Mouse (Mus musculus): ENCODE measurements around the gene Nubpl. TPM values are rescaled to one million over a fixed set of nuclear protein-coding genes. Genes with fewer than 3 reads are reported as not detected.
"Not testable (repeated sequence)": the region's sequence is repeated elsewhere in the genome, so short reads cannot be mapped to it uniquely, and the experiment has no call there.

Nubpl gene
- polyA plus RNA-seq, 1 experiment from 2014 or later = 9.0 TPM

DNA sequence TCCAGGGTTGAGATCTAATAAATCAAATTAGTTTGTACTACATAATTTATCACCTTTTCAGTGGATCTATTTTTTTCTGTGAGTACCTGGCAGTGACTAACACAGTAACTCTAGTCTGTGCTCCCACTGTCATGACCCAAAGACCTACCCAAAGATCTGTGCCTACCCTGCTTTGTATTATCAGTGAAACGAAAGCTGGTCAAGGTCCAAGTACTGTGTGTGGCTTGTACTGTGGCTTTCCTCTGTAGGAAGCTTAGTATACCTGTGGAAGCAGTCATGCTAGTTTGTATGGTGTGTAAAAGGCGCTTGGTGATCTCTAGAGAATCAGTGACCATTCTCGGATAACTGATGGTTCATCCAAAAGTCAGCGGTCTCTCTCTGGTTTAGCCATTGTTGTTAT lies 57.4 kb downstream of the Nubpl start:
- ATAC-seq (replicated peaks; ENCODE audit: insufficient number of reproducible peaks, insufficient read depth, low FRiP score, low read depth) = no peak
- Histone ChIP-seq H3K4me3 (no peak overlapping the region), H3K9ac (no peak overlapping the region), H3K27me3 (no peaks in the 10 kb centered on the region), H3K4me2 (no peak overlapping the region), H3K27ac (no peak overlapping the region), H3K9me3 (replicated peaks) (no peaks in the 10 kb centered on the region), H3K4me1 (replicated peaks) (no peaks in the 10 kb centered on the region), H3K36me3 (no peaks in the 10 kb centered on the region)
- 91% methylated on average over 4 of the region's 4 CpGs for WGBS

- no peak overlapping the region for H3K4me2 ChIP-seq
- no peaks in the 10 kb centered on the region for H3K9me3 ChIP-seq (replicated peaks)
- H3K36me3 ChIP-seq = no peaks in the 10 kb centered on the region; the same call in 1 of the 2 replicates
- H3K27me3 ChIP-seq = no peaks in the 10 kb centered on the region
- no peaks in the 10 kb centered on the region for H3K4me1 ChIP-seq (replicated peaks)
- no peak overlapping the region for H3K4me3 ChIP-seq
- no peak for ATAC-seq (replicated peaks; ENCODE audit: insufficient number of reproducible peaks, insufficient read depth, low FRiP score, low read depth)
- no peak overlapping the region for H3K9ac ChIP-seq
- H3K27ac ChIP-seq = no peak overlapping the region
These were observed 66.9 kb downstream of the Nubpl start for GRCm38 (mm10) chr12:52164414-52164813.

GRCm38 (mm10) chr12:52186205-52186793 lies 88.8 kb downstream of the Nubpl start:
- Histone ChIP-seq H3K27me3 (no peaks in the 10 kb centered on the region), H3K9ac (no peak overlapping the region), H3K36me3 (no peaks in the 10 kb centered on the region), H3K9me3 (replicated peaks) (no peaks in the 10 kb centered on the region), H3K4me2 (no peak overlapping the region), H3K4me1 (replicated peaks) (peaks cover 11% of the 10 kb centered on the region), H3K4me3 (no peak overlapping the region), H3K27ac (peak overlapping the region; percentile 73)
- peak; percentile 50; the same call in 1 of the 2 replicates for ATAC-seq (replicated peaks; ENCODE audit: insufficient number of reproducible peaks, insufficient read depth, low FRiP score, low read depth)
- WGBS = 38% methylated on average over 1 of the region's 1 CpGs

- Histone ChIP-seq H3K4me3 (no peak overlapping the region), H3K4me1 (replicated peaks) (peaks cover 11% of the 10 kb centered on the region), H3K9ac (no peak overlapping the region), H3K36me3 (no peaks in the 10 kb centered on the region), H3K9me3 (replicated peaks) (no peaks in the 10 kb centered on the region), H3K27me3 (no peaks in the 10 kb centered on the region), H3K27ac (no peak overlapping the region), H3K4me2 (0 out of 2 replicates have a peak overlapping the region, but pooled peaks have one; percentile 13)
- WGBS = 66% methylated on average over 5 of the region's 5 CpGs
- ATAC-seq (replicated peaks; ENCODE audit: insufficient number of reproducible peaks, insufficient read depth, low FRiP score, low read depth) = no peak
These were observed 89.5 kb downstream of the Nubpl start for GRCm38 (mm10) chr12:52186963-52187590.

DNA sequence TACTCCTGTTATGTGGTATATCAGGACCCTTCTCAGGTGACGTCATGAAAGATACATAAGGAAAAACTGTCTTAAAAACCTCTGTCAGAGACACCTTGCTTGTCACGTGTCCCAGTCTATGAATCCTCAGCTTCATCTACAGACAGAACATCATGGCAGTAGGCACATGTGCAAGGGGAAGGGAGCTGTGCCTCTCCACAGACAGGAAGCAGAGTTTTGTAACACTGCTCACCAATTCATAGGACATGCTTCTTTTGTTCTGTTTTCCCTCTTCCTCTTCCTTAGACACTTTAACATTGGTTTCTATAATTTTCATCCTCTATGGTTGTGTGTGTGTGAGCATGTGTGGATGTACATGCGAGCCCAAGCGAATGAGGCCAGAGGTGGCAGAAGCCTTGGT lies 100.9 kb downstream of the Nubpl start:
- H3K4me2 ChIP-seq = no peak overlapping the region
- H3K4me1 ChIP-seq (replicated peaks) = no peaks in the 10 kb centered on the region
- ATAC-seq (replicated peaks; ENCODE audit: insufficient number of reproducible peaks, insufficient read depth, low FRiP score, low read depth) = no peak
- H3K27me3 ChIP-seq = no peaks in the 10 kb centered on the region
- no peak overlapping the region for H3K9ac ChIP-seq
- H3K9me3 ChIP-seq (replicated peaks) = no peaks in the 10 kb centered on the region
- 82% methylated on average over 4 of the region's 4 CpGs for WGBS
- H3K4me3 ChIP-seq = no peak overlapping the region
- no peak overlapping the region for H3K27ac ChIP-seq
- H3K36me3 ChIP-seq = no peaks in the 10 kb centered on the region

DNA sequence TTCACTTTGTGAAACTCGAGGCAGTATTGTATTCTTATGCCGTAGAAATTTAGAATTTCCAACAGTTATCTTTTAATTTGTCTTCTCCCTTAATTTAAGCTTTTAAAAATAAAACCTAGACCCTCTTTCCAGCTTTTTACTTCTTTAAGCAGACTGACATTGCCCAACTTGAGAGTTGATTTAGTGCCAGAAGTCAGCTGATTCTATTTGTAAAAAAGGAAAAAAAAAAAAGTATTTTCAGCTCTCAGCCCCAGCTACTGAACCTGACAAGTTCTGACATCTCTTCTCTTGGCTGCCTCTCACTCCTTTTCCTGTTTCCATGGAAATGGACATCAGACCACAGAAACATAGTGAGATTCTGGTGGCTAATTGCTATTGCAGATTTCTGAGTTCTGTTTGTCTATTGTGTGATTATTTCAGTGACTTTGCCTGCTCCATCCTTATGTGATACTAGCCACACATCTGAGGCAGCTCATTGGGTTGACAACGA lies 111.6 kb downstream of the Nubpl start:
- no peaks in the 10 kb centered on the region for H3K9me3 ChIP-seq (replicated peaks)
- ATAC-seq (replicated peaks; ENCODE audit: insufficient number of reproducible peaks, insufficient read depth, low FRiP score, low read depth) = no peak
- H3K9ac ChIP-seq = no peak overlapping the region
- no peak overlapping the region for H3K4me2 ChIP-seq
- WGBS = 60% methylated on average over 3 of the region's 3 CpGs
- no peak overlapping the region for H3K27ac ChIP-seq
- H3K36me3 ChIP-seq = no peaks in the 10 kb centered on the region
- no peaks in the 10 kb centered on the region for H3K27me3 ChIP-seq
- no peak overlapping the region for H3K4me3 ChIP-seq
- no peaks in the 10 kb centered on the region for H3K4me1 ChIP-seq (replicated peaks)

DNA sequence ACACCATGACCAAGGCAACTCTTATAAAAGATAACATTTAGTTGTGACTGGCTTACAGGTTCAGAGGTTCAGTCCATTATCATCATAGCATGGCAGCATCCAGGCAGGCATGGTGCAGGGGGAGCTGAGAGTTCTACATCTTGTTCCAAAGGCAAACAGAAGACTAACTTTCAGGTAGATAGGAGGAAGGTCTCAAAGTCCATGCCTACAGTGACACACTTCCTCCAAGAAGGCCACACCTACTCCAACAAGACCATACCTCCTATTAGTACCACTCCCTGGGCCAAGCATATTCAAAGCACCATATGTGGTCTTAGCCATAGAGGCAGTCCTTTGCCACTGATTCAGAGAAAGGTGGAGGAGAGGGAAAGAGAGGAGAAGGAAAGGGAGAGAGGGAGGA lies 113.6 kb downstream of the Nubpl start:
- Histone ChIP-seq H3K27me3 (no peaks in the 10 kb centered on the region), H3K4me3 (no peak overlapping the region), H3K9ac (no peak overlapping the region), H3K9me3 (replicated peaks) (no peaks in the 10 kb centered on the region), H3K36me3 (no peaks in the 10 kb centered on the region), H3K4me2 (no peak overlapping the region), H3K4me1 (replicated peaks) (no peaks in the 10 kb centered on the region), H3K27ac (no peak overlapping the region)
- no peak for ATAC-seq (replicated peaks; ENCODE audit: insufficient number of reproducible peaks, insufficient read depth, low FRiP score, low read depth)

DNA sequence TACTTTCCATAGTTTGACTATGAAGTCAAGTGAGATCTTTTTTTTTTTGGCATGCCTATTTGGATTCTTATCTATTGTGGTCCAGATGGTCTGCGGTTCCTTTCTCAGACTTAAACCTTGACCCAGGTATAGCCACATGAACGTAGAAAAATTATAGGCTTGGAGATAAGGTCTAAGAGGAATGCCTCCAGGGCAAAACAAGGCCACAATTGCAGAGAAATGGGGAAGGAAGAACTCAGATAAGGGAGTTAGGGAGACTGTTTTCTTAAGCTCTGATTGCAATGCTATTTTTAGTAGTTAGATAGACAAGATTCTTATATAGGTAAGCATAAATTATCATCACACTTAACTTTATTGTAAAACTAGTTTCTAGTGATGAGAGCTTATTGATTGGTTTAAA lies 117.3 kb downstream of the Nubpl start:
- Histone ChIP-seq H3K27ac (no peak overlapping the region), H3K27me3 (no peaks in the 10 kb centered on the region), H3K36me3 (no peaks in the 10 kb centered on the region), H3K4me2 (no peak overlapping the region), H3K4me3 (no peak overlapping the region), H3K4me1 (replicated peaks) (no peaks in the 10 kb centered on the region), H3K9ac (no peak overlapping the region), H3K9me3 (replicated peaks) (no peaks in the 10 kb centered on the region)
- 38% methylated on average over 2 of the region's 2 CpGs for WGBS
- ATAC-seq (replicated peaks; ENCODE audit: insufficient number of reproducible peaks, insufficient read depth, low FRiP score, low read depth) = no peak

GRCm38 (mm10) chr12:52224954-52225353 lies 127.4 kb downstream of the Nubpl start:
- no peaks in the 10 kb centered on the region for H3K27me3 ChIP-seq
- H3K36me3 ChIP-seq = no peaks in the 10 kb centered on the region
- H3K9ac ChIP-seq = no peak overlapping the region
- WGBS = 77% methylated on average over 4 of the region's 4 CpGs
- H3K4me3 ChIP-seq = no peak overlapping the region
- no peak overlapping the region for H3K4me2 ChIP-seq
- no peak for ATAC-seq (replicated peaks; ENCODE audit: insufficient number of reproducible peaks, insufficient read depth, low FRiP score, low read depth)
- no peaks in the 10 kb centered on the region for H3K4me1 ChIP-seq (replicated peaks)
- no peak overlapping the region for H3K27ac ChIP-seq
- no peaks in the 10 kb centered on the region for H3K9me3 ChIP-seq (replicated peaks)

DNA sequence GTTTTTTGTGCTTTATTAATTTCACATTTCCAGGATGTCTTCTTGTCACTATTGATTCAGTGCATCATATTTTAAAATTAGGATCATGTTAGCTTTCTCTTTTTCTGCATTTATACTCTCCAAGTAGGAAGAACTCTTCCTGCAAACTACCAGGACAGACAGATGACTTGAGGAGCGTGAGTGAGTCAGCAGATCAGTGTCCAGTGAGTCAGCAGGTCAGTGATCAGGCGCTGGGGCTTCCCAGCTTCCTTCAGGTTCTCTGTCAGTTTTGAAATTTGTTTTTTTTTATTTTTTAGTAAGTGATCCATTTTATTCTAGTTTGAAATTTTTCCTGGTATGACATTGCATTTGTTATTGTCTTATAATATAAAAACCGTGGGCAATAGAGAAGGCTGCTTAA lies 131.2 kb downstream of the Nubpl start:
- H3K36me3 ChIP-seq = no peaks in the 10 kb centered on the region
- 88% methylated on average over 3 of the region's 3 CpGs for WGBS
- H3K4me2 ChIP-seq = no peak overlapping the region
- H3K27ac ChIP-seq = no peak overlapping the region
- no peak overlapping the region for H3K4me3 ChIP-seq
- H3K9ac ChIP-seq = no peak overlapping the region
- H3K4me1 ChIP-seq (replicated peaks) = no peaks in the 10 kb centered on the region
- H3K27me3 ChIP-seq = no peaks in the 10 kb centered on the region
- no peaks in the 10 kb centered on the region for H3K9me3 ChIP-seq (replicated peaks)
- no peak for ATAC-seq (replicated peaks; ENCODE audit: insufficient number of reproducible peaks, insufficient read depth, low FRiP score, low read depth)

- H3K27ac ChIP-seq; H3K4me1 ChIP-seq (replicated peaks); H3K36me3 ChIP-seq; H3K9ac ChIP-seq; H3K4me3 ChIP-seq; H3K9me3 ChIP-seq (replicated peaks); H3K27me3 ChIP-seq; H3K4me2 ChIP-seq; ATAC-seq (replicated peaks; ENCODE audit: insufficient number of reproducible peaks, insufficient read depth, low FRiP score, low read depth): not testable (repeated sequence)
- 88% methylated on average over 3 of the region's 3 CpGs for WGBS
These were observed 134.4 kb downstream of the Nubpl start for GRCm38 (mm10) chr12:52231929-52232328.

GRCm38 (mm10) chr12:52242712-52243111 lies 145.2 kb downstream of the Nubpl start:
- no peak overlapping the region for H3K27ac ChIP-seq
- H3K4me1 ChIP-seq (replicated peaks) = no peaks in the 10 kb centered on the region
- H3K4me3 ChIP-seq = no peak overlapping the region
- no peaks in the 10 kb centered on the region for H3K36me3 ChIP-seq
- no peaks in the 10 kb centered on the region for H3K27me3 ChIP-seq
- WGBS = 76% methylated on average over 2 of the region's 2 CpGs
- ATAC-seq (replicated peaks; ENCODE audit: insufficient number of reproducible peaks, insufficient read depth, low FRiP score, low read depth) = no peak
- no peak overlapping the region for H3K9ac ChIP-seq
- H3K9me3 ChIP-seq (replicated peaks) = no peaks in the 10 kb centered on the region
- no peak overlapping the region for H3K4me2 ChIP-seq
